Mouse (Mus musculus) liver, adult 2 months (tissue): ENCODE measurements around the gene H2-Ab1.

Experiments
- CTCF ChIP-seq: fragments of 200-500 bp; IDR thresholded peaks from 2 replicates; pipeline ENCODE4 v1.5.1; 2011; ENCODE audit warnings: low read depth, low read length, control low read depth
- POLR2A ChIP-seq: fragments of 200-500 bp; IDR thresholded peaks from 2 replicates; pipeline ENCODE4 v1.6.1; 2011; ENCODE audit warnings: low read length, control low read depth; ENCODE audit not compliant: insufficient read depth; ENCODE audit errors: extremely low read depth

DNA sequence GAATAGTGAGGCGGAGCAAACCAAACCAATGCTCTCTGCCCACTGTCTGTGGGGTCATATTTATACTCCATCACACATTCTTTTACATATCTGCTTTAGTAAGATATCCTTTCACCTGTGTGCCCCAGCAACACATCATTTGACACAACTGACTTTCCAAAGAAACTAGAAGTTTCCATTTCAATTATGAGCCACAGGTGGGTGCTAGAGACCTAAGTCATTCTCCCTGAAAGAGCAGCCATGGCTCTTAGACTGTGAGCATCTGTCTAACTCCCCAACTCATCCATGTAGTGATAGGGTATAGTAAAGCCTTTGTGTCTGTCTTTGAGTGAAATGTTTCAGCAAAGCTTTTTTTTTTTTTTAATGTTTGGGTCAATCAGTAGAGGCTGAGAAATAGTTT lies 14.6 kb downstream of the H2-Ab1 start:
- TF ChIP-seq CTCF (no peak), POLR2A (no peak)
